Mouse (Mus musculus) kidney, embryonic 14.5 days (tissue): Measurements from ENCODE around the gene Pan2. TPM values are rescaled to one million over a fixed set of nuclear protein-coding genes. Genes with fewer than 3 reads are reported as not detected.
A peak's percentile ranks its signal among the peaks of the same experiment; 100 is the strongest.

Experiments used
- ATAC-seq: fragments of 200-750 bp; cut with Nextera tagmentation; 2 replicates; pipeline ENCODE4 v1.8.0; 2017; ENCODE audit warnings: moderate number of reproducible peaks, mild to moderate bottlenecking, moderate TSS enrichment, moderate library complexity; ENCODE audit not compliant: low FRiP score, low TSS enrichment
- H3K27ac ChIP-seq: fragments of 300-500 bp; sonication (generic); 2 replicates; pipeline ENCODE4 v1.5.1; 2014; ENCODE audit warnings: low read depth, mild to moderate bottlenecking, low read length, moderate library complexity, mixed read lengths
- H3K27me3 ChIP-seq: fragments of 300-500 bp; sonication (generic); 2 replicates; pipeline ENCODE4 v1.6.1; 2014; ENCODE audit warnings: mild to moderate bottlenecking, low read length; ENCODE audit not compliant: control insufficient read depth, insufficient read depth
- H3K36me3 ChIP-seq: fragments of 300-500 bp; sonication (generic); 2 replicates; pipeline ENCODE4 v1.6.1; 2014; ENCODE audit warnings: low read length, mixed read lengths; ENCODE audit not compliant: control insufficient read depth, insufficient read depth
- H3K4me1 ChIP-seq: fragments of 300-500 bp; sonication (generic); 2 replicates; pipeline ENCODE4 v1.6.1; 2014; ENCODE audit warnings: low read length, mixed read lengths; ENCODE audit not compliant: control insufficient read depth, insufficient read depth
- H3K4me2 ChIP-seq: fragments of 300-500 bp; sonication (generic); replicated peaks from 2 replicates; pipeline ENCODE4 v1.6.1; 2014; ENCODE audit warnings: low read depth, mild to moderate bottlenecking, low read length
- H3K4me3 ChIP-seq: fragments of 300-500 bp; sonication (generic); 2 replicates; pipeline ENCODE4 v1.5.1; 2014; ENCODE audit warnings: mild to moderate bottlenecking, low read length
- H3K9ac ChIP-seq: fragments of 300-500 bp; sonication (generic); 2 replicates; pipeline ENCODE4 v1.6.1; 2014; ENCODE audit warnings: low read depth, mild to moderate bottlenecking, low read length, moderate library complexity
- H3K9me3 ChIP-seq: fragments of 300-500 bp; sonication (generic); 2 replicates; pipeline ENCODE4 v1.6.1; 2016; ENCODE audit warnings: low read length; ENCODE audit not compliant: control insufficient read depth
- WGBS: fragments of 180-500 bp; shearing (Covaris S2); extraction: QIAGEN DNeasy Blood & Tissue Kit; methylation state at CpG from one replicate; pipeline ENCODE4 v1.1.7; 2014; 5-methylcytosine and 5-hydroxymethylcytosine counted together
- polyA plus RNA-seq: library from polyadenylated mRNA; unstranded; fragments of >200 nt; fragmentation: Nextera tagmentation; extraction: Ambion mirVana; gene quantifications from 2 replicates; pipeline ENCODE4 v1.2.1, GENCODE M21; 2014

Pan2 gene
- polyA plus RNA-seq, 1 experiment from 2014 or later, result 44.0 TPM

GRCm38 (mm10) chr10:128297622-128298021 lies 5.5 kb upstream of the Pan2 start:
- H3K4me3 ChIP-seq, result no peak overlapping the region
- 73% methylated on average over 11 of the region's 11 CpGs for WGBS
- H3K36me3 ChIP-seq, result no peaks in the 10 kb centered on the region
- H3K4me2 ChIP-seq, result no peak overlapping the region
- 0 out of 2 replicates have a peak overlapping the region, but pooled peaks have one; percentile 0 for H3K9ac ChIP-seq
- no peak overlapping the region for H3K27ac ChIP-seq
- H3K27me3 ChIP-seq, result no peaks in the 10 kb centered on the region
- H3K9me3 ChIP-seq, result no peaks in the 10 kb centered on the region
- ATAC-seq, result no peak
- peaks cover 4% of the 10 kb centered on the region; the same call in 1 of the 2 replicates for H3K4me1 ChIP-seq

- no peak overlapping the region for H3K9ac ChIP-seq
- no peaks in the 10 kb centered on the region for H3K36me3 ChIP-seq
- ATAC-seq, result no peak
- no peaks in the 10 kb centered on the region for H3K27me3 ChIP-seq
- WGBS, result 71% methylated on average over 6 of the region's 6 CpGs
- no peak overlapping the region for H3K4me2 ChIP-seq
- no peak overlapping the region for H3K4me3 ChIP-seq
- peaks cover 4% of the 10 kb centered on the region; the same call in 1 of the 2 replicates for H3K4me1 ChIP-seq
- H3K27ac ChIP-seq, result no peak overlapping the region
- no peaks in the 10 kb centered on the region for H3K9me3 ChIP-seq
Measured at GRCm38 (mm10) chr10:128298243-128298642, 4.9 kb upstream of the Pan2 start.

GRCm38 (mm10) chr10:128298702-128299171 lies 4.4 kb upstream of the Pan2 start, which contains the start of gene Il23a:
TSS of gene Il23a (minus strand) at chr10:128298752.
- Histone ChIP-seq H3K27ac (no peak within 1 kb of the TSS), H3K9ac (0 out of 2 replicates have a peak within 1 kb of the TSS, but pooled peaks have one; percentile 0), H3K9me3 (no peaks in the 10 kb centered on the region), H3K4me2 (no peak within 1 kb of the TSS), H3K4me3 (no peak within 1 kb of the TSS), H3K27me3 (no peaks in the 10 kb centered on the region), H3K4me1 (peaks cover 5% of the 10 kb centered on the region), H3K36me3 (no peaks in the 10 kb centered on the region)
- WGBS, result 82% methylated on average over 11 of the region's 11 CpGs
- no peak for ATAC-seq

GRCm38 (mm10) chr10:128302357-128302756 lies 778 bp upstream of the Pan2 start:
- 36% methylated on average over 3 of the region's 3 CpGs for WGBS
- no peak for ATAC-seq

DNA sequence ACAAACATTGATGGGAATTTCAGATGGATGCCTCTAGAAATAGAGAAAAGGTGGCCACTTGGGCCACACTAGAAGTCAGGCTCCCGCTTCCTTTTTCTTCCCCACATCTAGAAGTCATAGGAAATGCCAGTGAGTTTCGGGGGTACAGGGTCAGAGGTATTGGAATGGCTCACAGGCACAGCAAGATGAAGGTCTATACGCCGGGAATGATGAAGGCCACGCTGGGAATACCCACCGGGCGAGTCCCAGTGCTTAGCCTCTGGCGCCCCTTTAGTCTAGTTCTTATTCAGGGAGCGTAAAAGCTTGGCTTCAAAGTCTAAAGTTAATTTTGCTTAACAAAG lies 380 bp upstream of the Pan2 start:
- Histone ChIP-seq H3K27ac (peak overlapping the region; percentile 96), H3K36me3 (peaks cover 2% of the 10 kb centered on the region; the same call in 1 of the 2 replicates), H3K27me3 (no peaks in the 10 kb centered on the region), H3K4me3 (peak overlapping the region; percentile 53), H3K4me1 (peaks cover 13% of the 10 kb centered on the region), H3K4me2 (peak overlapping the region; percentile 61), H3K9me3 (no peaks in the 10 kb centered on the region), H3K9ac (peak overlapping the region; percentile 77)
- ATAC-seq, result peak; percentile 33
- WGBS, result under 1% methylated on average over 9 of the region's 9 CpGs

More at GRCm38 (mm10) chr10:128302357-128302756, 778 bp upstream of the Pan2 start:
- peaks cover 2% of the 10 kb centered on the region; the same call in 1 of the 2 replicates for H3K36me3 ChIP-seq
- peak overlapping the region; percentile 53 for H3K4me3 ChIP-seq
- no peaks in the 10 kb centered on the region for H3K9me3 ChIP-seq
- no peaks in the 10 kb centered on the region for H3K27me3 ChIP-seq
- H3K4me1 ChIP-seq, result peaks cover 13% of the 10 kb centered on the region
- H3K9ac ChIP-seq, result peak overlapping the region; percentile 77
- peak overlapping the region; percentile 61 for H3K4me2 ChIP-seq
- H3K27ac ChIP-seq, result peak overlapping the region; percentile 96

- no peak overlapping the region for H3K27ac ChIP-seq
Measured at GRCm38 (mm10) chr10:128309654-128310053, 6.5 kb downstream of the Pan2 start.

GRCm38 (mm10) chr10:128310177-128310576 lies 7.0 kb downstream of the Pan2 start:
- H3K36me3 ChIP-seq, result peaks cover 61% of the 10 kb centered on the region

More at GRCm38 (mm10) chr10:128309654-128310053, 6.5 kb downstream of the Pan2 start:
- H3K4me3 ChIP-seq, result no peak overlapping the region
- 90% methylated on average over 7 of the region's 7 CpGs for WGBS
- H3K4me2 ChIP-seq, result no peak overlapping the region
- no peak overlapping the region for H3K9ac ChIP-seq
- peaks cover 56% of the 10 kb centered on the region for H3K36me3 ChIP-seq
- H3K4me1 ChIP-seq, result no peaks in the 10 kb centered on the region
- H3K27me3 ChIP-seq, result no peaks in the 10 kb centered on the region
- H3K9me3 ChIP-seq, result no peaks in the 10 kb centered on the region
- ATAC-seq, result no peak

GRCm38 (mm10) chr10:128310902-128311301 lies 7.8 kb downstream of the Pan2 start:
- Histone ChIP-seq H3K27ac (no peak overlapping the region), H3K9me3 (no peaks in the 10 kb centered on the region), H3K9ac (no peak overlapping the region), H3K36me3 (peaks cover 65% of the 10 kb centered on the region), H3K4me3 (no peak overlapping the region), H3K27me3 (no peaks in the 10 kb centered on the region), H3K4me1 (no peaks in the 10 kb centered on the region), H3K4me2 (no peak overlapping the region)
- WGBS, result 79% methylated on average over 4 of the region's 4 CpGs
- no peak for ATAC-seq

More at GRCm38 (mm10) chr10:128310177-128310576, 7.0 kb downstream of the Pan2 start:
- Histone ChIP-seq H3K4me1 (no peaks in the 10 kb centered on the region), H3K27ac (no peak overlapping the region), H3K27me3 (no peaks in the 10 kb centered on the region), H3K9me3 (no peaks in the 10 kb centered on the region), H3K4me3 (no peak overlapping the region), H3K4me2 (no peak overlapping the region), H3K9ac (no peak overlapping the region)
- 73% methylated on average over 11 of the region's 11 CpGs for WGBS
- no peak for ATAC-seq

GRCm38 (mm10) chr10:128315578-128315977 lies 12.4 kb downstream of the Pan2 start:
- H3K27me3 ChIP-seq, result no peaks in the 10 kb centered on the region
- H3K36me3 ChIP-seq, result peaks cover 79% of the 10 kb centered on the region
- H3K9me3 ChIP-seq, result no peaks in the 10 kb centered on the region
- H3K4me2 ChIP-seq, result no peak overlapping the region
- H3K27ac ChIP-seq, result no peak overlapping the region
- WGBS, result 92% methylated on average over 8 of the region's 8 CpGs
- no peak for ATAC-seq
- no peak overlapping the region for H3K4me3 ChIP-seq
- H3K4me1 ChIP-seq, result no peaks in the 10 kb centered on the region
- no peak overlapping the region for H3K9ac ChIP-seq
